Mouse (Mus musculus) A20 (cell line): ENCODE data around the gene Nrip1.

Experiments
- DNase-seq: peaks from one replicate; pipeline ENCODE4 v3.0.0-alpha.2; 2011; ENCODE audit warnings: low read depth, low spot score

Nrip1 gene

GRCm38 (mm10) chr16:76316940-76317822, 56.4 kb downstream of the Nrip1 start:
- DNase-seq: no peak

- no peak for DNase-seq
Observed at GRCm38 (mm10) chr16:76315642-76316041, 58.0 kb downstream of the Nrip1 start.

GRCm38 (mm10) chr16:76314013-76314950, 59.3 kb downstream of the Nrip1 start:
- DNase-seq: no peak

- no peak for DNase-seq
Observed at GRCm38 (mm10) chr16:76312887-76313420, 60.7 kb downstream of the Nrip1 start.

DNA sequence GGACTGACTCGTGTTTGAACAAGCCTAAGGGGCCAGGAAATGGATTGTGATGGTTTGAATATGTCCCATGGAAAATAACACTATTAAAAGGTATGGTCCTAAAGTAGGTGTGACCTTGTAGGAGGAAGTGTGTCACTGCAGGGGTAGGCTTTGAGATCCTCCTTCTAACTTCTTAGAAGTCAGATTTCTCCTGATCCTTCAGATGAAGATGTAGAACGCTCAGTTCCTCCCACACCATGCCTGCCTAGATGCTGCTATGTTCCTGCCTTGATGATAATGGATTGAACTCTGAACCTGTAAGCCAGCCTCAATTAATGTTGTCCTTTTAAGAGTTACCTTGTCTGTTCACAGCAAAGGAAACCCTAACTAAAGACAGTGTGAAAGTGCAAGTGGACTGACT, 62.8 kb downstream of the Nrip1 start:
- no peak for DNase-seq

DNA sequence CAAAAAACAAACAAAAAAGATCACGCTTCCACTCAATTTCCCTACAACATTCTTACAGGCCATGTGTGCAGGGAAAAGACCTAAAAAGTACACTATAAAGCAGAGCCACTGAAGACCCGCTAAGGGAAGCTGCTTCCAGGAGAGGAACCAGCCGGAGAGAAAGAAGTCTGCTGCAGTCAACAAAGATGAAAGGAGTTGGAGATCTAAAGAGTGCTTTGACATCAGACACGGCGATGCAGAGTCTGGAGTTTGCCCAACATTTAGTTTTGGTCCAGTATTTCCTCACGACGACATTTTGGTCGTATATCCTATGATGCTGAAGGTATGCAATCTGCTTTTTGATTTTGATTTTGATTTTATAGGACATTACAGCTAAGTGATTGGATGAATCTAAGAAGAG, 63.3 kb downstream of the Nrip1 start:
- no peak for DNase-seq

DNA sequence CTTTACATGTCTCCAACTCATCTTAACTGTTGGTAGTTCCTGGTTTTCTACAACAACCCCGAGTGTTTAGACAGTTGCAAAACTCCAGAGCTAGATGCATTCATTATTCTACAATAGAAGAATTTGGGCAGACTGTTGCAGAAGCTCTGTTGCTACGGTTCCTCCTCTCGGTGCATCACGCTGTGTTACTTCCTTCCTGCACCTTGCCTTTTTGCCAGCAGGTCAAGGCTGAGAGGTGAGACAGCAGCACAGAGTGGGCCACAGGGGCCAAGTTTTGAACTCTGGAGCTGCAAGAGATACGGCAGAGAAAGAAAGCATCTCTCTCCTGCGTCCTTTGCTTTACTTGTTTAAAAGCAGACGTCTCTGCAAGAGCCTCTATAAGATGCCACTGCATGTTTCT, 64.3 kb downstream of the Nrip1 start:
- DNase-seq: no peak

- DNase-seq: no peak
Observed at GRCm38 (mm10) chr16:76307039-76307438, 66.6 kb downstream of the Nrip1 start.

DNA sequence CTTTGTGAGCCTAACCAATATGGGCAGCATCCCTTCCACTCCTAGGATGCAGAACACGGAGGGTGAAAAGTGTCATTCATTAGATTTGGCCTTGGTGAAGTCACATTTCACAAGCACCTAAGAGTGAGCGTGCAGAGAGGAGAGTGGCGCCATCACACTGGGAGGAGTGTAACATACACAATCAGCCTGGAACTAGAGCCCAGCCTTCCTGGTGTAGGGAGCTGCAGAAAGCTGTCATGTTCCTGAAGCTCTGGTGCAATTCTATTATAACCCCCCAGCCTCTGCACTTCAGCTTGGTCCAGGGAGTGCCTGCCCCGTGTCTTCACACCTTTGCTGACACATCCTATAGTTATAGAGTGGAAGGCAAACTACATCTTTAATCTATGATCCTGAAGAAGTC, 67.2 kb downstream of the Nrip1 start:
- no peak for DNase-seq

DNA sequence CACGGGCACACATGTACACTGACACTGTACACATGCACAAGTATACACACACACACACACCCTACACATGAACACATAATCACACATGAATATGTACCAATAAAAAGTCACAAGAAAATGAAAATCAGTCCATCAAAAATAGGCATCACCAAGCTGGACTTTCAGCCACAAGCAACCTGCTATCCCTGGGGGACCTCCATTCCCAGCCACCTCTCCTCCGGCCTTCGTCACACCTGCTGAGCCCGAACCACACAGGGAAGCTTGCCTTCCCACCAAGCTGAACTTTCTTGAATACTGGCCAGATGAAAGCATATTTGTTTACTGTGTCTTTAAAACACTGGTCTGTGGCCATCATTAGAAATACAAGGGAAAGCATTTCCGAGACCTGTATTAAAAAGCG, 70.2 kb downstream of the Nrip1 start:
- no peak for DNase-seq

GRCm38 (mm10) chr16:76301728-76302050, 71.9 kb downstream of the Nrip1 start:
- DNase-seq: no peak

- DNase-seq: no peak
Observed at GRCm38 (mm10) chr16:76301037-76301727, 72.4 kb downstream of the Nrip1 start.

DNA sequence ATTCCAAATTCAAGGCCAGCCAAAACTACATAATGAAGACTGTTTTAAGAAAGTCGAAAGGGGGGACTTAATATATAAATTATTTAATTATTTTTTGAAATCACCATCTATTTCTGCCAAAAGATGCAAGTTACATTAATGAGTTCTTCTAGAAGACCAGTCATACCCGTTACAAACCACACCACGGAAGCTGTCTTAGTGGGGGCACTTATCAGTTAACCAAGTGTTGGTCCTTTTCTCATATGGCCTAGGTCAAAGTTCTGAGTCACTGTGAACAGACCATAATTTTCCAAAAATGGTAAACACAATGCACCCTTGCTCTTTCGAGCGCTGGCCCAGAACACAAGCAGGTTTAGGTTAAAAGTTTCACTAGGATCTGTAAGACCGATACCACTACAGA, 73.2 kb downstream of the Nrip1 start:
- no peak for DNase-seq

DNA sequence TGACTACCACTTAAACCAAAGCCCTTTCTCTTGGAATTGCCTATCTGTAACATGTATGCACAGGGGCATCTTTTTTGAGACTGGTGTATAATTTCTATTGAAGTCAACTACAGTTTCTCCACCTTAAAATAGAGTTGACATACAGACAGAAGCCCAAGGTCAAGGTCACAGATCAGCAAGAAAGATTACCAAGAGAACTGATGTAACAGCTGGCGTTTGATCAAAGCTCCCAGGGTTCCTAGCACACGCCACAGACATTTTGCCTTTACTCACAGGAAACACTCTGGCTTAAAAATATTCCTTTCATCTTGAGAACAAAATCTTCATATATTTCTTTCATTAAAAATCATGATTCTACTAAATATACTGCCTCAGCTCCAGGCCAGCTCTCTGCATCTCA, 74.1 kb downstream of the Nrip1 start:
- no peak for DNase-seq

GRCm38 (mm10) chr16:76295322-76295721, 78.3 kb downstream of the Nrip1 start:
- no peak for DNase-seq

GRCm38 (mm10) chr16:76294550-76294949, 79.1 kb downstream of the Nrip1 start:
- no peak for DNase-seq

- no peak for DNase-seq
Observed at GRCm38 (mm10) chr16:76293765-76294463, 79.7 kb downstream of the Nrip1 start.

- DNase-seq: no peak
Observed at GRCm38 (mm10) chr16:76293176-76293575, 80.5 kb downstream of the Nrip1 start.

- no peak for DNase-seq
Observed at GRCm38 (mm10) chr16:76292656-76293055, 81.0 kb downstream of the Nrip1 start.

DNA sequence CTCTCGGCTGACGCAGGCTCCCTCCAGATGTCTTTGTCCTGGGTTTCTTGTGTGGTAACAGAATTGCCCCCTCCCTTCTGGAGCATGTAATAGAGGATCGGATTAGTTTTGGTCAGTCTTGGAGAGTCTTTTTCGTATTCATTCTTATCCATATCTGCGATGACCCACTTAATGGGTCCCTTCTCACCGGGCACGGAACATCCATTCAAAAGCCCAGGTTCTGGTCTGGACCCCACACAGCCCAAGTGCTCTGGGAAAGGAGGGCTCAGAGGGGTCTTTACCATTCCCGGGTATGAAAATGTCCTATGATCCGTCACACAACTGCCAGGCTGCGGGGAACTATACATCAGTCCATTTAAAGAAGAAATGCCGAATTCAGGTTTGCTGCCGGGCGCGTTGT, 82.3 kb downstream of the Nrip1 start:
- DNase-seq: no peak

GRCm38 (mm10) chr16:76289495-76289894, 84.1 kb downstream of the Nrip1 start:
- DNase-seq: no peak
